Mouse (Mus musculus) liver, postnatal 0 days (tissue): ENCODE measurements at regions not wholly inside any gene's neighbourhood (a gene's known extent, or its start where the extent isn't known, plus 50 kb on each side); places are given as distances from the start of the nearest gene placed in this dataset.

Experiments used
- CTCF ChIP-seq: sonication (generic); IDR thresholded peaks from 2 replicates; pipeline ENCODE4 v1.5.1; 2016; ENCODE audit warnings: antibody characterized with exemption, low read depth
- EP300 ChIP-seq: IDR thresholded peaks from 2 replicates; pipeline ENCODE4 v1.6.1; 2016; ENCODE audit warnings: antibody characterized with exemption, low read depth, mild to moderate bottlenecking

DNA sequence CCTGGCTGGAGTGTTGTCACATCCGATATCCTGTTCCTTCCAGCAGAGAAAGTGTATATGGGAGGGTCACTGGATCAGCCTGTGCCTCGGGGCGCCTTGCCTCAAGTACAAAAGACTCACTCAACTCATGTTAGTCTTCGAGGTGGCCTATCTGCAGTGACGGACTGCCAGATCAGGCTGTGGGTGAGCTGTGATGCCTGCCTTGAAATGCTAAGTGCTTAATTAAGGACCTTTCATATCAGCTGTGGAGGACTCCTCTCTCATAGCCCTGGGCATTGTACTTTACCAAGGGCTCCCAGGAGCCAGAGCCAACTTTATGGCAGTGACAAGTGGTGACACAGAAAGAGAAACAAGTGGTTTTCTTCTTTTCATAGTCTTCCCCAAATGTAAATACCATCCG is 145.8 kb upstream of the Tfap2d start:
- TF ChIP-seq CTCF: no peak
- TF ChIP-seq EP300: no peak
